Mouse (Mus musculus) kidney, adult 2 months (tissue): Measurements from ENCODE around the gene Eme2.

Source experiments
- CTCF ChIP-seq: fragments of 200-500 bp; conservative IDR thresholded peaks from 2 replicates; pipeline ENCODE4 v1.5.1; 2011; ENCODE audit warnings: low read depth, mild to moderate bottlenecking, control low read depth, low read length, moderate library complexity, mixed read lengths; ENCODE audit not compliant: insufficient read depth, insufficient read length
- POLR2A ChIP-seq: fragments of 200-500 bp; IDR thresholded peaks from one replicate; pipeline ENCODE4 v1.6.1; 2011; ENCODE audit warnings: low read depth, low read length, control low read depth

DNA sequence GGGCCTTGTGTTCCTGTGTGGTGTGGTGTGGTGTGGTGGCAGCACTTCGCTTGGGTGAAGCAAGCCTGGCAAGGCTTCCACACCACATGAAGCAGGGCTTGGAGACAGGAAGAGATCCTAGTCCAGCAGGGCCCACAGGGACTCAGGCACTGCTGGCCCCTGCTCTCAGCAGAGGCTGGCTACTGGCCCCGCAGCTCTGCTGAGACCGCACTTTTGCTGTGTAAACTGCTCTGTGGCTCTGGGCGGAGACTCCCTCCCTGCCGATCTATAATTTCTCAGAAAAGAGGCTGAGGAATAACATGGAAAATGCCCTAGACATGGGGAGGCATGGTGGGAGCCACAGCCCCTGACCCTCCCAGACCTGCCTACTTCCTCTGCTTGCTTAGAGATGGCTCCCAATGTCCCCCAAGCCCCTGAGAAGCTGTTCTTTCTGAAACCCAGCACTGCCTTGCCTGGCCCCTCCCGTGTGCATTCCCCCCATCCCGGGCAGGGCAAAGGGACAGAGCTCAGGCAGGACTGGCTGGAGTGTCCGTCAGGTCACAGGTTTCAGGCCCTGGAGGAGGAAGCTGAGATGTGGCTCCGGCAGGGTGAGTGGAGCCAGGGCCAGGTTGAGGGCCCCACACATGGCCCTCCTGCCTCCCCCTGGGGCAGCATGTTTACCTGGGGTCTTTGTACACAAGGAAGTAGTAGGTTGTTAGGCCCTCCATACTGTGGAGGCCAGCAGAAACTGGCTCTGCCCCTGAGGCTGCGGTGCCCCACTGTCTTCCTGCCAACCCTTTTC, 17.4 kb downstream of the Eme2 start:
- TF ChIP-seq POLR2A = peak; percentile 7
- no peak for TF ChIP-seq CTCF
